Comparison of ENCODE assay signal across 9 mouse cellular contexts in the genomic region with DNA sequence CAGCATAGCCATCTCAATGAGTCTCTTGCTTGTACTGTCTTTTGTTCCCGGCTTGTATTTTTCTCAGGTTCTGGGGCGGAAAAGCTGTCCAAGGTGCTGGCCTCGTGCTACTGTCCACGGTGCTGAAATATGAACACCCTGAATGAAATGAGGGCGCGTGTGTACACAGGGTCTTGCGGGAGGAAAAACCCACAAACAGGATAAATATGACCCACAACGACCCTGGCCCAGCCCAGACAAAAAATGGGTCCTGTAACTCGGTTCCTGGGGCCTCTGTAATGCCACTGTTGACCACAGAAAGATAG. TPM values are rescaled to one million over a fixed set of nuclear protein-coding genes. Genes with fewer than 3 reads are reported as not detected.
DNase-seq lines count a peak whose midpoint lies in the region; ATAC-seq lines count a peak whose summit lies in the region.
"Had no signal": no experiment of that assay in that cellular context is flagged by ENCODE, and none has a peak within 500 bp of the region (broad histone marks: within the 10 kb centered on the region; RNA-seq: fewer than 3 reads in every experiment).

No protein-coding gene starts in this region.

- H3K36me3 ChIP-seq in limb, embryonic 11.5 days (ENCODE audit: control insufficient read depth, insufficient read depth, low read length): no peaks in the 10 kb centered on the region
- H3K36me3 ChIP-seq in neural tube, embryonic 15.5 days: no peaks in the 10 kb centered on the region

- H3K4me1 ChIP-seq in limb, embryonic 11.5 days (ENCODE audit: control insufficient read depth, insufficient read depth, low read length): peaks cover 9% of the 10 kb centered on the region
- peaks cover 36% of the 10 kb centered on the region for H3K4me1 ChIP-seq in neural tube, embryonic 15.5 days

- no peak overlapping the region for H3K27ac ChIP-seq in limb, embryonic 11.5 days (replicated peaks; ENCODE audit: low read depth, low read length)
- H3K27ac ChIP-seq in neural tube, embryonic 15.5 days (replicated peaks): peak overlapping the region; percentile 86; the same call in 1 of the 2 replicates

- ATAC-seq in limb, embryonic 11.5 days (ENCODE audit: insufficient number of reproducible peaks, low FRiP score, low TSS enrichment, low read depth): no peak
- no peak for ATAC-seq in neural tube, embryonic 15.5 days (ENCODE audit: low FRiP score)

- DNase-seq in adrenal gland, adult 2 months: peak; percentile 42
- no peak for DNase-seq in adrenal gland, postnatal 4 days (ENCODE audit: low spot score in 2 of 2)
- peak; percentile 51 for DNase-seq in urinary bladder, postnatal 25 days (ENCODE audit: low spot score)
- DNase-seq in urinary bladder, adult 2 months (ENCODE audit: low spot score): no peak
- DNase-seq in limb, embryonic 11.5 days (ENCODE audit: low spot score): peak; percentile 81
- DNase-seq in frontal cortex, postnatal 36 days (ENCODE audit: low spot score in 2 of 2): no peak
- DNase-seq in left cerebral cortex, adult 18-20 months (ENCODE audit: low spot score in 2 of 2): no peak

- H3K9me3 ChIP-seq in limb, embryonic 11.5 days (ENCODE audit: control insufficient read depth, low read length): no peaks in the 10 kb centered on the region
- no peaks in the 10 kb centered on the region for H3K9me3 ChIP-seq in neural tube, embryonic 15.5 days (replicated peaks)

- WGBS in limb, embryonic 11.5 days: 15% methylated on average over 9 of the region's 9 CpGs
- WGBS in neural tube, embryonic 15.5 days: 14% methylated on average over 9 of the region's 9 CpGs

- no peak overlapping the region for H3K4me3 ChIP-seq in limb, embryonic 11.5 days (ENCODE audit: low read depth, low read length)
- H3K4me3 ChIP-seq in neural tube, embryonic 15.5 days (replicated peaks): peak overlapping the region; percentile 59

- H3K4me2 ChIP-seq in limb, embryonic 11.5 days (ENCODE audit: low read depth, severe bottlenecking): no peak overlapping the region
- H3K4me2 ChIP-seq in neural tube, embryonic 15.5 days: peak overlapping the region; percentile 77

- peaks cover 49% of the 10 kb centered on the region for H3K27me3 ChIP-seq in limb, embryonic 11.5 days (ENCODE audit: control insufficient read depth, insufficient read depth, low read length)
- peaks cover 48% of the 10 kb centered on the region for H3K27me3 ChIP-seq in neural tube, embryonic 15.5 days (replicated peaks)

- no peak overlapping the region for H3K9ac ChIP-seq in limb, embryonic 11.5 days (ENCODE audit: low read length)
- no peak overlapping the region for H3K9ac ChIP-seq in neural tube, embryonic 15.5 days (replicated peaks)

RNA-seq across cellular contexts. Expression of gene Rtbdn, which starts 0.4 kb away (rescaled TPM):
- not detected for total RNA-seq in adrenal gland, adult 2 months (2021)
- polyA plus RNA-seq in adrenal gland, adult 2 months (2012; rRNA removed): 0.25 and 0.34 TPM in 2 replicates
- under 1 TPM; 0.23 to 0.31 TPM for total RNA-seq in adrenal gland, postnatal 4 days (2021)
- polyA plus RNA-seq in urinary bladder, adult 2 months (2012; rRNA removed): not detected in 2 replicates
- 0.16 TPM in 1 of 2 replicates, not detected in the other for polyA plus RNA-seq in limb, embryonic 11.5 days (2014; fragmentation: Nextera tagmentation; extraction: Ambion mirVana)
- polyA plus RNA-seq in neural tube, embryonic 15.5 days (2015; fragmentation: Nextera tagmentation; extraction: Ambion mirVana): 3.0 and 3.8 TPM in 2 replicates
- total RNA-seq in left cerebral cortex, adult 18-20 months (2021): 1 to 10 TPM in 1 of 2 experiments, under 1 TPM in 1; 0.91 to 1.3 TPM
- polyA plus RNA-seq: gonadal fat pad, adult 2 months had no signal

RNA-seq across cellular contexts. Expression of gene Mast1, which starts 10.0 kb away (rescaled TPM):
- 1 to 10 TPM; 1.5 to 2.8 TPM for total RNA-seq in adrenal gland, adult 2 months (2021)
- polyA plus RNA-seq in adrenal gland, adult 2 months (2012; rRNA removed): 3.7 and 4.4 TPM in 2 replicates
- 1 to 10 TPM; 8.3 to 8.5 TPM for total RNA-seq in adrenal gland, postnatal 4 days (2021)
- polyA plus RNA-seq in urinary bladder, adult 2 months (2012; rRNA removed): 0.17 and 0.19 TPM in 2 replicates
- polyA plus RNA-seq in limb, embryonic 11.5 days (2014; fragmentation: Nextera tagmentation; extraction: Ambion mirVana): 0.17 and 0.71 TPM in 2 replicates
- 60.7 and 74.7 TPM in 2 replicates for polyA plus RNA-seq in neural tube, embryonic 15.5 days (2015; fragmentation: Nextera tagmentation; extraction: Ambion mirVana)
- total RNA-seq in left cerebral cortex, adult 18-20 months (2021): 10 to 100 TPM; 75.6 to 83.6 TPM

RNA-seq across cellular contexts. Expression of gene Gm49661, which starts 22.0 kb away (rescaled TPM):
- 1 to 10 TPM; 2.1 to 2.4 TPM for total RNA-seq in adrenal gland, adult 2 months (2021)
- 2.1 TPM in 1 of 2 replicates, not detected in the other for polyA plus RNA-seq in adrenal gland, adult 2 months (2012; rRNA removed)
- not detected for total RNA-seq in adrenal gland, postnatal 4 days (2021)
- polyA plus RNA-seq in urinary bladder, adult 2 months (2012; rRNA removed): not detected in 2 replicates
- polyA plus RNA-seq in limb, embryonic 11.5 days (2014; fragmentation: Nextera tagmentation; extraction: Ambion mirVana): not detected in 2 replicates
- polyA plus RNA-seq in neural tube, embryonic 15.5 days (2015; fragmentation: Nextera tagmentation; extraction: Ambion mirVana): not detected in 2 replicates
- not detected for total RNA-seq in left cerebral cortex, adult 18-20 months (2021)

RNA-seq across cellular contexts. Expression of gene Prdx2, which starts 22.2 kb away (rescaled TPM):
- total RNA-seq in adrenal gland, adult 2 months (2021): 100 to 1,000 TPM; 671 to 700 TPM
- polyA plus RNA-seq in adrenal gland, adult 2 months (2012; rRNA removed): 181 and 240 TPM in 2 replicates
- 100 to 1,000 TPM; 617 to 655 TPM for total RNA-seq in adrenal gland, postnatal 4 days (2021)
- polyA plus RNA-seq in urinary bladder, adult 2 months (2012; rRNA removed): 215 and 231 TPM in 2 replicates
- 1,235 and 1,326 TPM in 2 replicates for polyA plus RNA-seq in limb, embryonic 11.5 days (2014; fragmentation: Nextera tagmentation; extraction: Ambion mirVana)
- 930 and 1,070 TPM in 2 replicates for polyA plus RNA-seq in neural tube, embryonic 15.5 days (2015; fragmentation: Nextera tagmentation; extraction: Ambion mirVana)
- total RNA-seq in left cerebral cortex, adult 18-20 months (2021): 100 to 1,000 TPM; 338 to 344 TPM

RNA-seq across cellular contexts. Expression of gene Rnaseh2a, which starts 22.4 kb away (rescaled TPM):
- total RNA-seq in adrenal gland, adult 2 months (2021): 100 to 1,000 TPM in 1 of 2 experiments, 10 to 100 TPM in 1; 87.7 to 112 TPM
- polyA plus RNA-seq in adrenal gland, adult 2 months (2012; rRNA removed): 61.7 and 76.6 TPM in 2 replicates
- 100 to 1,000 TPM; 122 to 138 TPM for total RNA-seq in adrenal gland, postnatal 4 days (2021)
- polyA plus RNA-seq in urinary bladder, adult 2 months (2012; rRNA removed): 49.4 and 49.5 TPM in 2 replicates
- 127 and 133 TPM in 2 replicates for polyA plus RNA-seq in limb, embryonic 11.5 days (2014; fragmentation: Nextera tagmentation; extraction: Ambion mirVana)
- polyA plus RNA-seq in neural tube, embryonic 15.5 days (2015; fragmentation: Nextera tagmentation; extraction: Ambion mirVana): 55.0 and 81.5 TPM in 2 replicates
- 10 to 100 TPM; 45.8 to 59.8 TPM for total RNA-seq in left cerebral cortex, adult 18-20 months (2021)

Comparison
In these comparisons a context has a peak if more than half of its experiments do, and no peak if none do; other contexts are left out.
1. DNase-seq: peak in adrenal gland, adult 2 months (single experiment), urinary bladder, postnatal 25 days (single experiment) and limb, embryonic 11.5 days (single experiment); none in adrenal gland, postnatal 4 days (0 of 2), urinary bladder, adult 2 months (single experiment), frontal cortex, postnatal 36 days (0 of 2) and left cerebral cortex, adult 18-20 months (0 of 2).
2. RNA of gene Mast1, which starts 10.0 kb away (polyA plus RNA-seq): 60.7 to 74.7 TPM in neural tube, embryonic 15.5 days; 3.7 to 4.4 TPM in adrenal gland, adult 2 months, 0.17 to 0.71 TPM in limb, embryonic 11.5 days and 0.17 to 0.19 TPM in urinary bladder, adult 2 months; every median in the first group is over 10 times any median in the second.